Mouse (Mus musculus) ES-E14 (cell line): ENCODE data around the gene Icam1. TPM values are rescaled to one million over a fixed set of nuclear protein-coding genes. Genes with fewer than 3 reads are reported as not detected.

Source experiments
- DNase-seq: peaks from one replicate; pipeline ENCODE4 v3.0.0-alpha.2; 2013; ENCODE audit warnings: low read depth, low spot score
- H3K27ac ChIP-seq: 2 replicates; pipeline ENCODE4 v1.5.1; 2012; ENCODE audit warnings: low read depth, mild to moderate bottlenecking, low read length, moderate library complexity, mixed read lengths; ENCODE audit not compliant: poor library complexity, insufficient read depth, severe bottlenecking
- H3K36me3 ChIP-seq: 2 replicates; pipeline ENCODE4 v1.6.1; 2012; ENCODE audit warnings: mild to moderate bottlenecking, low read length, moderate library complexity, mixed read lengths; ENCODE audit not compliant: control insufficient read depth, poor library complexity, insufficient read depth, severe bottlenecking
- H3K4me1 ChIP-seq, 2 experiments: fragments of 150-350 bp in 1 of 2; sonication (generic) in 1 of 2; 2 replicates each; pipeline ENCODE4 v1.6.1; 2012; ENCODE audit warnings: low read length in 2 of 2, mild to moderate bottlenecking in 1 of 2, mixed read lengths in 1 of 2; ENCODE audit not compliant: control insufficient read depth in 2 of 2, insufficient read depth in 2 of 2, poor library complexity in 1 of 2
- H3K4me3 ChIP-seq, 2 experiments: fragments of 150-350 bp in 1 of 2; sonication (generic) in 1 of 2; 2 replicates each; pipeline ENCODE4 v1.5.1; 2012; ENCODE audit warnings: low read length in 2 of 2, low read depth in 1 of 2, mild to moderate bottlenecking in 1 of 2, mixed read lengths in 1 of 2; ENCODE audit not compliant: insufficient read depth in 1 of 2, poor library complexity in 1 of 2, severe bottlenecking in 1 of 2
- H3K9ac ChIP-seq: 2 replicates; pipeline ENCODE4 v1.6.1; 2012; ENCODE audit warnings: low read depth, mild to moderate bottlenecking, low read length, mixed read lengths; ENCODE audit not compliant: poor library complexity, insufficient read depth, severe bottlenecking
- H3K9me3 ChIP-seq: fragments of 150-350 bp; sonication (generic); 2 replicates; pipeline ENCODE4 v1.6.1; 2012; ENCODE audit warnings: low read depth, mild to moderate bottlenecking, low read length; ENCODE audit not compliant: control insufficient read depth, insufficient read depth
- CHD2 ChIP-seq: IDR thresholded peaks from 2 replicates; pipeline ENCODE4 v1.6.1; 2014; ENCODE audit warnings: mild to moderate bottlenecking, low read depth, low read length, inconsistent platforms
- HCFC1 ChIP-seq: IDR thresholded peaks from 2 replicates; pipeline ENCODE4 v1.6.1; 2012; ENCODE audit warnings: low read length, inconsistent platforms, borderline replicate concordance; ENCODE audit not compliant: insufficient read depth
- MAFK ChIP-seq: IDR thresholded peaks from 2 replicates; pipeline ENCODE4 v1.6.1; 2014; ENCODE audit warnings: mild to moderate bottlenecking, low read depth, low read length, inconsistent platforms; ENCODE audit not compliant: insufficient read depth
- ZC3H11A ChIP-seq: IDR thresholded peaks from 2 replicates; pipeline ENCODE4 v1.6.1; 2012; ENCODE audit warnings: low read depth, mild to moderate bottlenecking, inconsistent platforms, low read length, borderline replicate concordance
- ZNF384 ChIP-seq: IDR thresholded peaks from 2 replicates; pipeline ENCODE4 v1.6.1; 2012; ENCODE audit warnings: low read depth, low read length, inconsistent platforms
- in situ Hi-C, 2 experiments: fragments of 600-800 bp; cut with MboI; formaldehyde crosslinking; loops; one replicate each; pipeline ENCODE4 v1.15.1; 2025; ENCODE audit warnings: low sequenced_read_pairs in 2 of 2, inconsistent platforms in 1 of 2; ENCODE audit not compliant: unreplicated experiment in 2 of 2
- total RNA-seq: library from RNA; depleted of rRNA; stranded (reverse); fragments of 300-350 nt; gene quantifications from 2 replicates; pipeline ENCODE4 v1.2.3, GENCODE M21; 2012; rRNA removed

Icam1 gene
- total RNA-seq, 1 experiment, result 153 TPM

- in situ Hi-C loops, result no loop called here
- Histone ChIP-seq H3K27ac (peak within 1 kb of the TSS; percentile 72), H3K9ac (peak within 1 kb of the TSS; percentile 94), H3K9me3 (no peaks in the 10 kb centered on the region), H3K4me3 (peak within 1 kb of the TSS; percentile 89 to 92), H3K36me3 (peaks cover 37% of the 10 kb centered on the region), H3K4me1 (no peaks in the 10 kb centered on the region)
- TF ChIP-seq HCFC1, result peak; percentile 81
- TF ChIP-seq MAFK, result no peak
- no peak for TF ChIP-seq ZC3H11A
- peak; percentile 42; the same call in 1 of the 2 replicates for TF ChIP-seq CHD2
- no peak for TF ChIP-seq ZNF384
- peak; percentile 69 for DNase-seq
Observed at GRCm38 (mm10) chr9:21073044-21073840, 57.5 kb downstream of the Icam1 start, which contains the start of the genes Gm49373 and Fdx1l. Gene Gm49373 (minus strand): TSS chr9:21073096. Gene Fdx1l (minus strand): TSS chr9:21073614.

GRCm38 (mm10) chr9:21074173-21074572 lies 58.4 kb downstream of the Icam1 start:
- Histone ChIP-seq H3K4me3 (no peak overlapping the region), H3K36me3 (peaks cover 46% of the 10 kb centered on the region), H3K9ac (no peak overlapping the region), H3K27ac (no peak overlapping the region), H3K9me3 (no peaks in the 10 kb centered on the region), H3K4me1 (no peaks in the 10 kb centered on the region)
- in situ Hi-C loops, result no loop called here
- no peak for DNase-seq
- TF ChIP-seq ZNF384, result no peak
- no peak for TF ChIP-seq CHD2
- TF ChIP-seq HCFC1, result no peak
- TF ChIP-seq ZC3H11A, result no peak
- TF ChIP-seq MAFK, result no peak

GRCm38 (mm10) chr9:21075625-21076024 lies 59.8 kb downstream of the Icam1 start:
- in situ Hi-C loops, result no loop called here
- no peak overlapping the region for H3K9ac ChIP-seq
- no peak overlapping the region for H3K4me3 ChIP-seq
- H3K4me1 ChIP-seq, result no peaks in the 10 kb centered on the region
- DNase-seq, result no peak
- TF ChIP-seq HCFC1, result no peak
- H3K36me3 ChIP-seq, result peaks cover 57% of the 10 kb centered on the region
- H3K9me3 ChIP-seq, result no peaks in the 10 kb centered on the region
- no peak overlapping the region for H3K27ac ChIP-seq

Other genes starting within 250 kb of the Icam1 start
- 2.3 TPM in 2 replicates for gene Col5a3, start 200.9 kb upstream of the Icam1 start, total RNA-seq
- not detected in 2 replicates for gene Rdh8, start 197.5 kb upstream of the Icam1 start, total RNA-seq
- gene A230050P20Rik, start 147.3 kb upstream of the Icam1 start, total RNA-seq, result 8.3 and 16.5 TPM in 2 replicates
- gene Angptl6, start 136.3 kb upstream of the Icam1 start, total RNA-seq, result 4.1 and 4.4 TPM in 2 replicates
- gene Ppan, start 127.8 kb upstream of the Icam1 start, total RNA-seq, result 179 and 287 TPM in 2 replicates
- gene Eif3g, start 117.4 kb upstream of the Icam1 start, total RNA-seq, result 196 and 239 TPM in 2 replicates
- gene Dnmt1, start 56.1 kb upstream of the Icam1 start, total RNA-seq, result 122 and 124 TPM in 2 replicates
- gene S1pr2, start 39.2 kb upstream of the Icam1 start, total RNA-seq, result 35.7 and 62.4 TPM in 2 replicates
- 80.8 and 89.5 TPM in 2 replicates for gene Mrpl4, start 13.2 kb upstream of the Icam1 start, total RNA-seq
- gene Icam4, start 13.4 kb downstream of the Icam1 start, total RNA-seq, result 1.5 and 3.1 TPM in 2 replicates
- gene Icam5, start 16.1 kb downstream of the Icam1 start, total RNA-seq, result 1.4 and 1.8 TPM in 2 replicates
- 1.3 and 2.0 TPM in 2 replicates for gene Zglp1, start 51.1 kb downstream of the Icam1 start, total RNA-seq
- 2.1 and 2.7 TPM in 2 replicates for gene Gm49373, start 57.1 kb downstream of the Icam1 start, total RNA-seq
- 38.8 and 46.0 TPM in 2 replicates for gene Fdx1l, start 57.6 kb downstream of the Icam1 start, total RNA-seq
- 18.5 and 22.1 TPM in 2 replicates for gene Gm38431, start 76.0 kb downstream of the Icam1 start, total RNA-seq
- gene Raver1, start 76.0 kb downstream of the Icam1 start, total RNA-seq, result 18.9 and 26.3 TPM in 2 replicates
- gene Tyk2, start 115.3 kb downstream of the Icam1 start, total RNA-seq, result 16.8 and 20.9 TPM in 2 replicates
- gene Cdc37, start 134.0 kb downstream of the Icam1 start, total RNA-seq, result 118 and 165 TPM in 2 replicates
- 3.2 and 4.9 TPM in 2 replicates for gene Pde4a, start 149.7 kb downstream of the Icam1 start, total RNA-seq
- gene Keap1, start 223.4 kb downstream of the Icam1 start, total RNA-seq, result 23.3 and 27.4 TPM in 2 replicates
- gene S1pr5, start 232.5 kb downstream of the Icam1 start, total RNA-seq, result 0.27 and 0.53 TPM in 2 replicates
- 23.8 and 32.7 TPM in 2 replicates for gene Atg4d, start 249.3 kb downstream of the Icam1 start, total RNA-seq